Mouse (Mus musculus) heart, embryonic 13.5 days (tissue): ENCODE measurements around the gene Dhx8. TPM values are rescaled to one million over a fixed set of nuclear protein-coding genes. Genes with fewer than 3 reads are reported as not detected.
A peak's percentile ranks its signal among the peaks of the same experiment; 100 is the strongest.

Experiments
- ATAC-seq: fragments of 200-750 bp; cut with Nextera tagmentation; 2 replicates; pipeline ENCODE4 v1.8.0; 2017; ENCODE audit warnings: moderate TSS enrichment; ENCODE audit not compliant: insufficient number of reproducible peaks, low FRiP score, low TSS enrichment; ENCODE audit errors: extremely low read depth
- H3K27ac ChIP-seq: fragments of 300-500 bp; sonication (generic); replicated peaks from 2 replicates; pipeline ENCODE4 v1.5.1; 2015; ENCODE audit warnings: moderate library complexity, mild to moderate bottlenecking, inconsistent platforms
- H3K27me3 ChIP-seq: fragments of 300-500 bp; sonication (generic); replicated peaks from 2 replicates; pipeline ENCODE4 v1.6.1; 2015; ENCODE audit warnings: mild to moderate bottlenecking, inconsistent platforms
- H3K36me3 ChIP-seq: fragments of 300-500 bp; sonication (generic); 2 replicates; pipeline ENCODE4 v1.6.1; 2015; ENCODE audit warnings: mild to moderate bottlenecking, inconsistent platforms
- H3K4me1 ChIP-seq: fragments of 300-500 bp; sonication (generic); 2 replicates; pipeline ENCODE4 v1.6.1; 2015; ENCODE audit warnings: inconsistent platforms
- H3K4me2 ChIP-seq: fragments of 300-500 bp; sonication (generic); 2 replicates; pipeline ENCODE4 v1.6.1; 2015; ENCODE audit warnings: inconsistent platforms, mild to moderate bottlenecking, moderate library complexity
- H3K4me3 ChIP-seq: fragments of 300-500 bp; sonication (generic); 2 replicates; pipeline ENCODE4 v1.5.1; 2015; ENCODE audit warnings: moderate library complexity, mild to moderate bottlenecking, inconsistent platforms
- H3K9ac ChIP-seq: fragments of 300-500 bp; sonication (generic); 2 replicates; pipeline ENCODE4 v1.6.1; 2015; ENCODE audit warnings: inconsistent platforms, mild to moderate bottlenecking, moderate library complexity
- H3K9me3 ChIP-seq: fragments of 300-500 bp; sonication (generic); 2 replicates; pipeline ENCODE4 v1.6.1; 2016; ENCODE audit warnings: inconsistent platforms
- WGBS: fragments of 180-500 bp; shearing (Covaris S2); methylation state at CpG from one replicate; pipeline ENCODE4 v1.1.7; 2015; ENCODE audit warnings: mixed read lengths; 5-methylcytosine and 5-hydroxymethylcytosine counted together
- polyA plus RNA-seq: library from polyadenylated mRNA; unstranded; fragments of >200 nt; fragmentation: Nextera tagmentation; extraction: Ambion mirVana; gene quantifications from 2 replicates; pipeline ENCODE4 v1.2.1, GENCODE M21; 2015

The Dhx8 gene
- 18.8 and 20.1 TPM in 2 replicates for polyA plus RNA-seq

DNA sequence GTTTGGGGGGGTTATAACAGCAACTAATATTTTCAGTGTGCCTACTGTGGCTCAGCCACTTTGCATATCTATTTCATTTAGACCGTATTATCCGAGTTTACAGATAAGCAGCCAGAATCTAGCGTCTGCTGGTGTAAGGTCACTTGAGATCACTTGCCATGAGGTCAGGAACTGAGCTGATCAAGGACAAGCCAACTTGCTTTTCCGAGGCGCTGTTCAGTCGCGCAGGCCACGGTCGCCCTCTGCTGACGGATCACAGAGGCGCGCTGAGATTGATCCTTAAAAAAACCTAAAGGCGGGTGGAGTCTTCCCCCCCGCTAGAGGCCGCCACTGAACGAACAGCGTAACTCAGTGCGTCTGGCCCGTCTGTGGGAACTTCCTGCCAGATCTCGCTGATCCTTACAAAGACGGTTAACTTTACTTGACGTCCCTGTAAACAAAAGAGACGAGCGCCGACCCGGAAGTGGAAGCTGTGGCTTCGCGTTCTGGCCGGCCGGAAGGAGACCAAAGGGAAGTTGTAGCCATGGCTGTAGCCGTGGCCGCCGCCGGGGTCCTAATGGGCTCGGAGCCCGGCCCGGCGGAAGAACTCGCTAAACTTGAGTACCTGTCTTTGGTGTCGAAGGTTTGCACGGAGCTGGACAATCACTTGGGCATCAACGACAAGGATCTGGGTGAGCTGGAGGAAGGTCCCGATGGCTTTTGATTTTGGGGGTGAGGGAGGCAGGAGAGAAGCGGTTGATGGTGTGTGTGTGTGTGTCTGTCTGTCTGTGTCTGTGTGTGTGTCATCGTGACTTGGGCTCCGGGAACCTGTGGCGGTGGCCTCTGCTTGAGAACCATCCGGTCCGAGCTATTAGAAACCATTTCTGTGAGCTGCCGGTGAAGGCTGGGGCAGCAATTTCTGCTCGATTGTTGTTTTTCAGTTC, at the start of gene Dhx8:
Gene Dhx8 (plus strand): TSS at position 402 of the 923 bp plus-strand sequence.
- peaks cover 15% of the 10 kb centered on the region for H3K4me1 ChIP-seq
- H3K4me2 ChIP-seq = peak within 1 kb of the TSS; percentile 89
- peak; percentile 88 for ATAC-seq
- peak within 1 kb of the TSS; percentile 91 for H3K9ac ChIP-seq
- H3K9me3 ChIP-seq = no peaks in the 10 kb centered on the region
- H3K4me3 ChIP-seq = peak within 1 kb of the TSS; percentile 82
- peak within 1 kb of the TSS; percentile 65 for H3K27ac ChIP-seq
- peaks cover 36% of the 10 kb centered on the region for H3K36me3 ChIP-seq
- H3K27me3 ChIP-seq = no peaks in the 10 kb centered on the region
- under 1% methylated on average over 51 of the region's 51 CpGs for WGBS

DNA sequence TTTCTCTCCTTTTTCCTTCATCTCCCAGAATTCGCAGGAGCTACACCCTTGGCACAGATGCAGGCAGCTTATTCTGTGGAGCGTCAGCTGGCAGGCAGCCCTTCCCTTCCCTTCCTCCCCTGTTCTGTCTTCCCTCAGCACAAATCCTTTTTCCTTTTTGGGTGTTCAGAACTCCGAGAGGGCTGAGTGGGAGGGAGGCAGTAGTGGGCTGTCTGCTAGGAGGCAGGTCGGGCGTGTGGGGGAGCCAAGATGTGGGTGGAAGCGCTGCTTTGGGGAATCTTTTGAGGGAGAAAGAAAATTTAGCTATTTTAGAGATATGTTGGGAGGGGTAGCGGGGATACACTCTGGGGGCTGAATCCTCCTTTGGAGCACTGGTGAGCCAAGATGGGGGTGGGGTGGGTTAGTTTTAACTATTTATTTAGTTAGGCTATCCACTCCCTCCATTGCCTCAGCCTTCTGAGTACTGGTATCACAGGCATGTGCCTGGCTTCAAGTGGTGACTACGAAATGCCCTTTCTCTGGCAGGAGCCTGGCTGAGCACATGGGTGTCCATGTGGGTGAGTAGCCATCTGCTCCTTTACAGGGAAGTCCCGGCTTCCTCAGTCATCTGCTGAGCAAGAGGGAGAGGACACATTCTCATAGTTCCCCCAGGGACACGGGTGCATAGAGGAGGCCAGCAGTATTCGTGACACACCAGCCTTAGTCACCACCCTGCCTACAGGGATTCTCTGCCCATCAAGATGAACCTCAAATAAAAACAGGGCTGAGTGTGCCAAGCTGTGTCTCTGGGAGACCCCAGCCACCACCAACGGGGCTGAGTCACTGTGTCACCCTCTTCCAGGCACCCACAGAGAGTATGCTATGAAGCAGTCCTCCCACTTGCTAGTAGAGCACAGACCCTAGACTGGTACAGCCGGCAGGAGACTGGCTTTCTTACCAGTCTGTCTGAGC, 45.1 kb upstream of the Dhx8 start:
- 26% methylated on average over 13 of the region's 13 CpGs for WGBS
- H3K36me3 ChIP-seq = no peaks in the 10 kb centered on the region
- no peaks in the 10 kb centered on the region for H3K27me3 ChIP-seq
- peaks cover 18% of the 10 kb centered on the region for H3K4me1 ChIP-seq
- no peaks in the 10 kb centered on the region for H3K9me3 ChIP-seq
- peak overlapping the region; percentile 67 for H3K27ac ChIP-seq
- H3K9ac ChIP-seq = peak overlapping the region; percentile 60
- 0 out of 2 replicates have a peak overlapping the region, but pooled peaks have one; percentile 3 for H3K4me3 ChIP-seq
- ATAC-seq = no peak; the same call in 1 of the 2 replicates
- peak overlapping the region; percentile 52 for H3K4me2 ChIP-seq

DNA sequence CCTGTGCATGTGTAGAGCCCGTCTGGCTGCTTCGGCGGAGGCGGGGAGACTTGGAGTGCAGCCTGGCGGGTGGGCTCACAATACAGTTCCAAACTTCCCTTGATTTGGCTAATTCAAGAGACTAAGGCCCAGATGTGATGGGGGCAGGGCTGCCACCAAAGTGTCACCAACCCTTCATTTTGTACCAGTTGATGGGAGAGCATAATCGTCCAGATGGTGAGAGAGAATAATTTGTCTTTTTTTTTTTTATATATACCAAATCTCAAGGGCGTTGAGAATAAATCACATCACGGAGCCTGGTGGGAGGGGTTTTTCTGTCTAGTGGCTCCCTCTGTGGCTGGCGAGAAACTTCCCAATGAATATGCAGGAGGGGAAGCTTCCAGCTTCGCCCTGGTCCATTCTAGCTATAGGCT, 43.0 kb upstream of the Dhx8 start:
- Histone ChIP-seq H3K4me1 (peaks cover 18% of the 10 kb centered on the region), H3K4me2 (no peak overlapping the region), H3K9me3 (no peaks in the 10 kb centered on the region), H3K27me3 (no peaks in the 10 kb centered on the region), H3K27ac (no peak overlapping the region), H3K4me3 (no peak overlapping the region), H3K9ac (no peak overlapping the region), H3K36me3 (no peaks in the 10 kb centered on the region)
- no peak for ATAC-seq
- 65% methylated on average over 10 of the region's 10 CpGs for WGBS

DNA sequence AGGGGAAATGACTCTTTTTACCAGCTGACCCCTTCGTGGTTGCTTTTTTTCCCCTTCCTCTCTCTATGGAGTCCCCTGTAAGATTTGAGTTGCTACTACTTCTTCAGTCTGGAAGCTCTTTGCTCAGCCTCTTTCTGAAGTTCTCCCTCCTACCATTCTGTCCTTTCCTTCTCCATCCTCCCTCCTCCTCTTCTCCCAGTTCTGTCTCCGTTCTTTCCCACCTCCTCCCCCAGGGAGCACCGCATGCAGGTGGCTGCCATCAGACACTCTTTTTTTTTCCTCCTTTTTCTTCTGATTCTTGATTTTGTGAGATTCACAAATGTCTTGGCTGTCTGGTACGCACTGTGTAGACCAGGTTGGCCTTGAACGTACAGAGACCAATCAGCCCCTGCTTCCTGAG, 42.4 kb upstream of the Dhx8 start:
- Histone ChIP-seq H3K9me3 (no peaks in the 10 kb centered on the region), H3K9ac (no peak overlapping the region), H3K27ac (no peak overlapping the region), H3K36me3 (no peaks in the 10 kb centered on the region), H3K4me1 (peaks cover 21% of the 10 kb centered on the region), H3K4me3 (no peak overlapping the region), H3K4me2 (no peak overlapping the region), H3K27me3 (no peaks in the 10 kb centered on the region)
- WGBS = 67% methylated on average over 5 of the region's 5 CpGs
- ATAC-seq = no peak

DNA sequence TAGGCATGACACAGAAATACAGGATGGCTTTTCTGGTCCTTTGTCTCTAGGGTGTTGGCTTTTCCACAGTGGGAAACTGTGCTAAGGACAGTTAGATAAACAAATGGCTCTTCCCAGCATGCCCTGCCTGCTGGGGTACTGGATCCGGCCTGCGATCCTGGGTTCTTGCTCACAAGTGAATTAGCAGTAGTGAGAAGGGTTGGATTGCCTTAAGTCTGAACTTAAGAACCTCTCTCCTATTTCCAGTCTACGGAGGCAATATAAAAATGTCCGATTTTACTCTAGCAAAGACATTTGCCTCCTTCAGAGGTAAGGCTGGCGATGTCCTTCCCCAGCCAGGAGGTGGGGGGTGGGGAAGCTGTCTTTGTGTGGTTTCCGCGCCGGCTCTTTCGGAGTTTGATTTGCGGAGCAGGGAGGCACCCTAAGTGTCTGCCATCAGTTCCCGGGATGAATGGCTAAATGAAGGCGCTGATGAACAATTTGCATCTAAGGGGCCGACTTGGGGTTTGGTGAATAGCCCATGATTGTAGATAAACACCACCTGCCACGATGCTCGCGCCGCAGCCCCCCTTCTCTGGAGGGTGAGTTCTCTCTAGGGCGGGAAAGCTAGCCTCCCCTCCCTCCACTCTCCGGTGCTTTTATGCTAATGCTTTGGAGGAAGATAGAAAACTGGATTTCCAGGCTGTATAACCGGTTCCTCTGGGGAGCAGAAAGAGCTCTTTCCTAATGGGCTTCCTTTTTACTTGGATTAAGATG, 36.6 kb upstream of the Dhx8 start:
- WGBS = 6% methylated on average over 20 of the region's 20 CpGs
- Histone ChIP-seq H3K9ac (peak overlapping the region; percentile 82), H3K36me3 (no peaks in the 10 kb centered on the region), H3K4me1 (peaks cover 29% of the 10 kb centered on the region), H3K9me3 (peaks cover 5% of the 10 kb centered on the region; the same call in 1 of the 2 replicates), H3K4me3 (peak overlapping the region; percentile 48), H3K27me3 (no peaks in the 10 kb centered on the region), H3K27ac (peak overlapping the region; percentile 68), H3K4me2 (peak overlapping the region; percentile 76)
- peak; percentile 62; the same call in 1 of the 2 replicates for ATAC-seq

DNA sequence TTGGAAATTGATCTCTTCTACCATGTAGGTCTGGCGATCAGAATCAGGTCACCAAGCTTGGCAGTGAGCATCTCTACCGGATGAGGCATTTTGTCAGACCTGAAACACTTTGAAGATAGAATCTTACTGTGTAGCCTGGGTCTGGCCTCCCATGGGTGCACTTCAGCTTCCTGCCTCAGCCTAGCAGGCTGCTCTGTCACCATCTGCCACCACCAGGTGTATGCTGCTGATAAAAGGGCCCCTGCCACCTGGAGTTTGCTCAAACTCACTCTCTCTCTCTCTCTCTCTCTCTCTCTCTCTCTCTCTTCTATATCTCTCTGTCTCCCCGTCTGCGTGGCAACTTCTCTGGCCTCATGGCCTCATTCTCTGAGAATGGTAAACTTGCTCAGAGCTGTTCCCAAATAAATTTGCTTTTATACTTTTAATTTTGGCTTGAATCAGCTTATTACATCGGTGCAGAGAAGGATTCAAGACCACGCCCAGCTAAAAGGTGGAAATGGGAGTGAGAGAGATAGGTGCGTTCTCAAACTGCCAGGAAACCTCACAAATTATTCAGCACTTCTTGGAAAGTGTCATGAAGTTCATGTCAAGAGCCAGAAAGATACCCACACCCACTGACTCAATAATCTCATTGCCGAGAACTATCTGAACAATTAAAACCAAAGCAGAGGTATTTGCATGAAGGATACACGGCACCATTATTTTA, 35.4 kb upstream of the Dhx8 start:
- no peak overlapping the region for H3K9ac ChIP-seq
- peaks cover 5% of the 10 kb centered on the region; the same call in 1 of the 2 replicates for H3K9me3 ChIP-seq
- H3K4me2 ChIP-seq = peak overlapping the region; percentile 76; the same call in 1 of the 2 replicates
- H3K27me3 ChIP-seq = no peaks in the 10 kb centered on the region
- H3K4me1 ChIP-seq = peaks cover 29% of the 10 kb centered on the region
- ATAC-seq = peak; percentile 59; the same call in 1 of the 2 replicates
- WGBS = 89% methylated on average over 9 of the region's 9 CpGs
- H3K27ac ChIP-seq = no peak overlapping the region
- H3K4me3 ChIP-seq = no peak overlapping the region
- no peaks in the 10 kb centered on the region for H3K36me3 ChIP-seq

DNA sequence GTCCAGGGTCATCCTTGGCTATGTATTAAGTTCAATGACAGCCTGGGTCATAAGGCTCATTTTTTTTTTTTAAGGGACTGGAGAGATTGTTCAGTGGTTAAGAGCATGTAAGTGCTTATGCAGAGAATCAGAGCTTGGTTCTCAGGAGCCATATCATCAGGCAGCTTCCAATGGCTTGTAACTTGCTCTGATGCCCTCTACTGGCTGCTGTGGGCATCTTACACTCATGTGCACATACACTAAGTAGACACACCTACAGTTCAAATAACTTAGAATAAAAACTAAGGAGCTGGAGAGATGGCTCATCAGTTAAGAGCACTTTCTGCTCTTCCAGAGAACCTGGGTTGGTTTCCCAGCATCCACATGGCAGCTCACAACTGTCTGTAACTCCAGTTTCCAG, 34.6 kb upstream of the Dhx8 start:
- H3K27me3 ChIP-seq = no peaks in the 10 kb centered on the region

DNA sequence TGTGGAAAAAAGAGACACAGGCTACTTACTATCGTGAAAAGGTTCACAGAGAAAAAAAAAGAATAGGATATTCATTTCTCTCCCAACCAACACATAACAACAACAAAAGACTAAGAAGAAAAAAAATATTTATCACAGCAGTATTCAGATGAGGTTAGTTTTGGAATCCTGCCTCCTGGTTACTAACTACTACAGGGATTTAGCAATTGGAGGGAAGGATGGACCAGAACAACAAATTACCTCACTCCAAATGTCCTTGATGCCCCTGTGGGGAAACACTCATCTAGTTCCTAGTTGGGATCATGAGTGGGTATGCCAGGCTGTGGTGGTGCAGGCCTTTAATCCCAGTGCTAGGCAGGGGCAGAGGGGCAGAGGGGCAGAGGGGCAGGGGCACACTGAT, 33.2 kb upstream of the Dhx8 start:
- peaks cover 5% of the 10 kb centered on the region; the same call in 1 of the 2 replicates for H3K9me3 ChIP-seq
- H3K36me3 ChIP-seq = no peaks in the 10 kb centered on the region
- H3K27me3 ChIP-seq = no peaks in the 10 kb centered on the region
- H3K4me3 ChIP-seq = no peak overlapping the region
- peaks cover 29% of the 10 kb centered on the region for H3K4me1 ChIP-seq
- ATAC-seq = no peak
- no peak overlapping the region for H3K9ac ChIP-seq
- H3K27ac ChIP-seq = no peak overlapping the region
- no peak overlapping the region for H3K4me2 ChIP-seq
- WGBS = 95% methylated on average over 1 of the region's 1 CpGs

More for the DNA sequence above, 34.6 kb upstream of the Dhx8 start:
- Histone ChIP-seq H3K27ac (no peak overlapping the region), H3K4me1 (peaks cover 29% of the 10 kb centered on the region), H3K4me2 (no peak overlapping the region), H3K4me3 (no peak overlapping the region), H3K9ac (no peak overlapping the region), H3K9me3 (peaks cover 5% of the 10 kb centered on the region; the same call in 1 of the 2 replicates), H3K36me3 (no peaks in the 10 kb centered on the region)
- no peak for ATAC-seq

DNA sequence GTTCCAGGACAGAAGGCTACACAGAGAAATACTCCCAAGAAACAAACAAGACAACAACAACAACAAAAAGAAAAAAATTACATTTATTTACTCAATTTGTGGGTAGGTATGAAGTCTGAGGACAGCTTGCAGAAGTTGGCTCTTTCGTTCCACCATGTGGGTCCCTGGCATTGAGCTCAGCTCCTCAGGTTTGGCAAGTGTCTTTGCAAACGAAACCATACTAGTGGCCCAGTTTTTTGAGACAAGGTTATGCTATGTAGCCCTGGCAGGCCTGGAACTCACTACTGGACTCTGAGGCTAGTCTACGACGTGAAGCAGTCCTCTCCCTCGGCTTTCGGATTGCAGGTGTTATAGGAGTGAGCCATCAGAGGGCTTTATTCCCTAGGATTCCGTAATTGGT, 32.7 kb upstream of the Dhx8 start:
- Histone ChIP-seq H3K4me3 (no peak overlapping the region), H3K9ac (no peak overlapping the region), H3K36me3 (no peaks in the 10 kb centered on the region), H3K4me2 (no peak overlapping the region), H3K4me1 (peaks cover 29% of the 10 kb centered on the region), H3K27ac (no peak overlapping the region), H3K27me3 (no peaks in the 10 kb centered on the region), H3K9me3 (peaks cover 5% of the 10 kb centered on the region; the same call in 1 of the 2 replicates)
- 50% methylated on average over 7 of the region's 7 CpGs for WGBS
- ATAC-seq = no peak

DNA sequence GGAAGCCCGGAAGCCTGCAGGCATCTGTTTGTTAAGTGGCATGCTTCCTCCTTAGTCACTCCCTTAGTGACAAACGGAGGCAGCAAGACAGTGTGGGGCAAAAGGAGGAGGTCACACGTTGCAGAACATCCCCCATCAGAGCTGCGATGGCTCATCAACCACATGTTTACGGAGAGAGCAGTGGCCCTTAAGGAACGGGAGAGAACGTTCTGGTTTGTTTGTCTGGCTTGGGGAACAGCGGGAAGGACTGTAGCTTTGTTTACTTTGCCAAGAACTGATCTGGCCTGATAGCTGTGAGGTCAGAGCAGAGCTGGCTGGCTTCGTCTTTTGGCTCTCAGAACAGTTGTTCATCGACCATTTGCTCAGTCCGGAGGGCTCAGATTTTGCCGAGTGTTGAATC, 32.3 kb upstream of the Dhx8 start:
- no peak for ATAC-seq
- peaks cover 25% of the 10 kb centered on the region for H3K4me1 ChIP-seq
- no peaks in the 10 kb centered on the region for H3K36me3 ChIP-seq
- H3K27ac ChIP-seq = no peak overlapping the region
- H3K4me2 ChIP-seq = no peak overlapping the region
- H3K27me3 ChIP-seq = no peaks in the 10 kb centered on the region
- H3K9me3 ChIP-seq = peaks cover 5% of the 10 kb centered on the region; the same call in 1 of the 2 replicates
- H3K4me3 ChIP-seq = no peak overlapping the region
- no peak overlapping the region for H3K9ac ChIP-seq
- 23% methylated on average over 12 of the region's 12 CpGs for WGBS
